Mouse (Mus musculus) heart, adult 2 months (tissue): ENCODE results near the gene Wdr78.

ENCODE experiments used
- CTCF ChIP-seq: fragments of 200-600 bp; IDR thresholded peaks from 2 replicates; pipeline ENCODE4 v1.8.1; 2022; ENCODE audit warnings: antibody characterized with exemption, mild to moderate bottlenecking, moderate library complexity
- EP300 ChIP-seq: fragments of 200-500 bp; IDR thresholded peaks from 2 replicates; pipeline ENCODE4 v1.6.1; 2011; ENCODE audit warnings: low read depth, low read length, control low read depth; ENCODE audit not compliant: insufficient read depth
- POLR2A ChIP-seq: fragments of 200-500 bp; IDR thresholded peaks from 2 replicates; pipeline ENCODE4 v1.6.1; 2011; ENCODE audit warnings: mild to moderate bottlenecking, low read depth, low read length, control low read depth; ENCODE audit not compliant: insufficient read depth

- TF ChIP-seq CTCF (no peak), POLR2A (no peak), EP300 (no peak)
Observed at GRCm38 (mm10) chr4:103048046-103048445, 66.3 kb downstream of the Wdr78 start.
